Mouse (Mus musculus) skeletal muscle tissue, adult 2 months (tissue): ENCODE measurements around the gene Plcxd3.

Experiments
- DNase-seq: peaks from one replicate; pipeline ENCODE4 v3.0.0-alpha.2; 2012; ENCODE audit warnings: low read depth, low spot score

Plcxd3 gene

GRCm38 (mm10) chr15:4375423-4376220, at the start of gene Plcxd3:
Gene Plcxd3, plus strand, starts transcription at chr15:4375491.
- no peak for DNase-seq

GRCm38 (mm10) chr15:4331867-4332266, 43.4 kb upstream of the Plcxd3 start:
- no peak for DNase-seq

GRCm38 (mm10) chr15:4341620-4342019, 33.7 kb upstream of the Plcxd3 start:
- no peak for DNase-seq

GRCm38 (mm10) chr15:4348816-4349553, 26.3 kb upstream of the Plcxd3 start:
- no peak for DNase-seq

GRCm38 (mm10) chr15:4356397-4356796, 18.9 kb upstream of the Plcxd3 start:
- peak; percentile 2 for DNase-seq

- DNase-seq: no peak
Measured at GRCm38 (mm10) chr15:4357706-4358105, 17.6 kb upstream of the Plcxd3 start.

GRCm38 (mm10) chr15:4367801-4368200, 7.5 kb upstream of the Plcxd3 start:
- DNase-seq: no peak

- no peak for DNase-seq
Measured at GRCm38 (mm10) chr15:4374453-4374990, 769 bp upstream of the Plcxd3 start.

GRCm38 (mm10) chr15:4375031-4375422, 264 bp upstream of the Plcxd3 start:
- no peak for DNase-seq

- no peak for DNase-seq
Measured at GRCm38 (mm10) chr15:4376221-4376631, 935 bp downstream of the Plcxd3 start.

GRCm38 (mm10) chr15:4378766-4379165, 3.5 kb downstream of the Plcxd3 start:
- DNase-seq: no peak

GRCm38 (mm10) chr15:4387774-4388173, 12.5 kb downstream of the Plcxd3 start:
- no peak for DNase-seq

- DNase-seq: no peak
Measured at GRCm38 (mm10) chr15:4400096-4400495, 24.8 kb downstream of the Plcxd3 start.

GRCm38 (mm10) chr15:4411333-4411732, 36.0 kb downstream of the Plcxd3 start:
- DNase-seq: no peak

- no peak for DNase-seq
Measured at GRCm38 (mm10) chr15:4440081-4440480, 64.8 kb downstream of the Plcxd3 start.

- no peak for DNase-seq
Measured at GRCm38 (mm10) chr15:4496182-4496581, 120.9 kb downstream of the Plcxd3 start.

- DNase-seq: no peak
Measured at GRCm38 (mm10) chr15:4496984-4497383, 121.7 kb downstream of the Plcxd3 start.

GRCm38 (mm10) chr15:4498036-4498435, 122.7 kb downstream of the Plcxd3 start:
- no peak for DNase-seq

GRCm38 (mm10) chr15:4503366-4503765, 128.1 kb downstream of the Plcxd3 start:
- DNase-seq: no peak

- no peak for DNase-seq
Measured at GRCm38 (mm10) chr15:4503826-4504225, 128.5 kb downstream of the Plcxd3 start.

GRCm38 (mm10) chr15:4514724-4515123, 139.4 kb downstream of the Plcxd3 start:
- DNase-seq: no peak

- DNase-seq: no peak
Measured at GRCm38 (mm10) chr15:4524598-4524997, 149.3 kb downstream of the Plcxd3 start.

GRCm38 (mm10) chr15:4533700-4534099, 158.4 kb downstream of the Plcxd3 start:
- DNase-seq: no peak
